ENCODE assay signal across 20 mouse cellular contexts in the genomic region with DNA sequence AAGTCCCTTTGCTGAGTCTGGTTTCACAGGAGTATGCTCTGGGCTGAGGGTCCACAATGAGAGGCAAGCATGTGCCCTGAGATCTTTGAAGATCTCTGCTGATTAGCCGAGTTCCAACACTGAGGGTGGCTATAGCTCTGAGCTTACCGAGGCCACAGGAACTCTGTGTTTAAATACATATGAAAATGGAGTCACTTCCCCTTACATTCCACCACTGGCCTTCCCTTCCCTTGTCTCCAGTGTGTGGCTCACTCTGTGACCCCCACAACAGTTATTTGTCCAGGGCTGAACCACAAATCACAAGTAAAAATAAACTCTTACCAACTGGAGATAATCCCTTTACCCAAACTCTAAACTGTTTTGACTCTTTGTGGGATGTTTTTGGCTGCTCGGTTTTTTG.
DNase-seq lines count a peak whose midpoint lies in the region; ATAC-seq and TF ChIP-seq lines count a peak whose summit lies in the region.
"Had no signal": no experiment of that assay in that cellular context is flagged by ENCODE, and none has a peak within 500 bp of the region (broad histone marks: within the 10 kb centered on the region; RNA-seq: fewer than 3 reads in every experiment).

No protein-coding gene starts in this region.

- H3K27ac ChIP-seq in limb, embryonic 13.5 days = peak overlapping the region; percentile 12; the same call in 1 of the 2 replicates
- no peak overlapping the region for H3K27ac ChIP-seq in limb, embryonic 10.5 days
- H3K27ac ChIP-seq in bone marrow, adult 2 months (ENCODE audit: control insufficient read depth, insufficient read depth, low read depth, low read length, poor library complexity) = peak overlapping the region; percentile 77
- peak overlapping the region; percentile 34; the same call in 1 of the 2 replicates for H3K27ac ChIP-seq in brown adipose tissue, adult 24 weeks (replicated peaks; ENCODE audit: low read depth, low read length)
- H3K27ac ChIP-seq: embryonic facial prominence, embryonic 12.5 days; hindbrain, embryonic 10.5 days; intestine, embryonic 15.5 days; midbrain, embryonic 15.5 days; stomach, embryonic 15.5 days had no signal

- WGBS in limb, embryonic 13.5 days = 88% methylated on average over 3 of the region's 3 CpGs
- 82% methylated on average over 3 of the region's 3 CpGs for WGBS in limb, embryonic 10.5 days
- WGBS in bone marrow, adult 2 months = 18% methylated on average over 3 of the region's 3 CpGs

- no peak for TF ChIP-seq CTCF in bone marrow, adult 2 months (IDR thresholded peaks at IDR 0.05; ENCODE audit: control insufficient read depth, insufficient read depth, low read length)

- H3K27me3 ChIP-seq in limb, embryonic 13.5 days = no peaks in the 10 kb centered on the region
- H3K27me3 ChIP-seq in limb, embryonic 10.5 days (ENCODE audit: low read depth, poor library complexity, severe bottlenecking) = no peaks in the 10 kb centered on the region
- H3K27me3 ChIP-seq: embryonic facial prominence, embryonic 12.5 days; intestine, embryonic 15.5 days; midbrain, embryonic 15.5 days; stomach, embryonic 15.5 days had no signal

- H3K4me3 ChIP-seq in limb, embryonic 13.5 days = no peak overlapping the region
- H3K4me3 ChIP-seq in limb, embryonic 10.5 days = no peak overlapping the region
- H3K4me3 ChIP-seq in bone marrow, adult 2 months (replicated peaks; ENCODE audit: control insufficient read depth, low read depth, low read length) = no peak overlapping the region
- no peak overlapping the region for H3K4me3 ChIP-seq in brown adipose tissue, adult 24 weeks (ENCODE audit: insufficient read depth, low read depth, low read length)
- H3K4me3 ChIP-seq: embryonic facial prominence, embryonic 12.5 days; hindbrain, embryonic 10.5 days; intestine, embryonic 15.5 days; midbrain, embryonic 15.5 days; myocyte; stomach, embryonic 15.5 days had no signal

- H3K9me3 ChIP-seq in limb, embryonic 13.5 days = no peaks in the 10 kb centered on the region
- no peaks in the 10 kb centered on the region for H3K9me3 ChIP-seq in limb, embryonic 10.5 days (replicated peaks)
- H3K9me3 ChIP-seq: embryonic facial prominence, embryonic 12.5 days; hindbrain, embryonic 10.5 days; intestine, embryonic 15.5 days; midbrain, embryonic 15.5 days; stomach, embryonic 15.5 days had no signal

- no peak for DNase-seq in limb, embryonic 10.5 days (ENCODE audit: low spot score)
- no peak for DNase-seq in lung, postnatal 25 days (ENCODE audit: low spot score)
- no peak for DNase-seq in adrenal gland, postnatal 36 days
- DNase-seq: adrenal gland, postnatal 10 days; cerebellum, adult 11 months; cerebellum, adult 9-11 months; forebrain, postnatal 0 days; kidney, adult 9 months; kidney, postnatal 25 days had no signal

- peaks cover 13% of the 10 kb centered on the region; the same call in 1 of the 2 replicates for H3K36me3 ChIP-seq in limb, embryonic 13.5 days
- H3K36me3 ChIP-seq in limb, embryonic 10.5 days = no peaks in the 10 kb centered on the region
- H3K36me3 ChIP-seq: embryonic facial prominence, embryonic 12.5 days; intestine, embryonic 15.5 days; midbrain, embryonic 15.5 days; stomach, embryonic 15.5 days had no signal

- ATAC-seq in limb, embryonic 13.5 days (ENCODE audit: low FRiP score, low read depth) = no peak
- ATAC-seq in megakaryocyte, adult 5-6 weeks (ENCODE audit: poor library complexity, severe bottlenecking) = peak; percentile 55
- ATAC-seq: forebrain, postnatal 0 days; hindbrain, embryonic 16.5 days; intestine, embryonic 15.5 days; midbrain, embryonic 15.5 days had no signal

- H3K4me2 ChIP-seq in limb, embryonic 13.5 days (replicated peaks) = no peak overlapping the region
- H3K4me2 ChIP-seq: embryonic facial prominence, embryonic 12.5 days; intestine, embryonic 15.5 days; midbrain, embryonic 15.5 days; stomach, embryonic 15.5 days had no signal

- H3K9ac ChIP-seq in limb, embryonic 13.5 days = no peak overlapping the region
- H3K9ac ChIP-seq: embryonic facial prominence, embryonic 12.5 days; forebrain, postnatal 0 days; intestine, embryonic 15.5 days; midbrain, embryonic 15.5 days; stomach, embryonic 15.5 days had no signal

- TF ChIP-seq POLR2A in bone marrow, adult 2 months (IDR thresholded peaks at IDR 0.05; ENCODE audit: borderline replicate concordance, control insufficient read depth, low read depth, low read length) = no peak

- H3K4me1 ChIP-seq in limb, embryonic 13.5 days = no peaks in the 10 kb centered on the region
- H3K4me1 ChIP-seq in limb, embryonic 10.5 days = no peaks in the 10 kb centered on the region
- peaks cover 10% of the 10 kb centered on the region for H3K4me1 ChIP-seq in bone marrow, adult 2 months (ENCODE audit: control insufficient read depth, insufficient read depth, low read length)
- H3K4me1 ChIP-seq in brown adipose tissue, adult 24 weeks (ENCODE audit: control insufficient read depth, insufficient read depth, insufficient read length, low read length) = no peaks in the 10 kb centered on the region
- H3K4me1 ChIP-seq: embryonic facial prominence, embryonic 12.5 days; hindbrain, embryonic 10.5 days; intestine, embryonic 15.5 days; midbrain, embryonic 15.5 days; stomach, embryonic 15.5 days had no signal
